Mouse (Mus musculus): ENCODE data around the gene Tsen34. TPM values are rescaled to one million over a fixed set of nuclear protein-coding genes. Genes with fewer than 3 reads are reported as not detected.
A peak's percentile ranks its signal among the peaks of the same experiment; 100 is the strongest.
"Not testable (repeated sequence)": the region's sequence is repeated elsewhere in the genome, so short reads cannot be mapped to it uniquely, and the experiment has no call there.

The Tsen34 gene
- polyA plus RNA-seq, 1 experiment from 2014 or later: 290 TPM

- TF ChIP-seq CTCF (IDR thresholded peaks at IDR 0.05; ENCODE audit: low read depth): no peak
- DNase-seq: no peak
- ATAC-seq (ENCODE audit: insufficient read depth): no peak
- Histone ChIP-seq H3K4me1 (ENCODE audit: insufficient read depth) (no peaks in the 10 kb centered on the region), H3K27me3 (ENCODE audit: insufficient read depth, low read length) (no peaks in the 10 kb centered on the region), H3K9ac (no peak overlapping the region), H3K36me3 (ENCODE audit: insufficient read depth) (peaks cover 62% of the 10 kb centered on the region), H3K9me3 (ENCODE audit: low read depth, low read length) (no peaks in the 10 kb centered on the region), H3K4me2 (no peak overlapping the region), H3K27ac (ENCODE audit: low read depth) (no peak overlapping the region), H3K4me3 (ENCODE audit: low read depth, low read length) (no peak overlapping the region)
- WGBS: 93% methylated on average over 6 of the region's 6 CpGs
Measured at GRCm38 (mm10) chr7:3698471-3698870, 5.8 kb downstream of the Tsen34 start.

GRCm38 (mm10) chr7:3703148-3703878, 10.7 kb downstream of the Tsen34 start:
- H3K4me3 ChIP-seq (ENCODE audit: low read depth, low read length): peak overlapping the region; percentile 82

GRCm38 (mm10) chr7:3703879-3704441, 11.3 kb downstream of the Tsen34 start, which contains the start of gene Rps9:
Gene Rps9 (plus strand): TSS chr7:3703993.
- peak within 1 kb of the TSS; percentile 94 for H3K27ac ChIP-seq (ENCODE audit: low read depth)
- DNase-seq (peak; percentile 99), ATAC-seq (ENCODE audit: insufficient read depth) (peak; percentile 94)
- H3K36me3 ChIP-seq (ENCODE audit: insufficient read depth): peaks cover 64% of the 10 kb centered on the region
- TF ChIP-seq CTCF (IDR thresholded peaks at IDR 0.05; ENCODE audit: low read depth): peak; percentile 25; the same call in 1 of the 2 replicates
- H3K27me3 ChIP-seq (ENCODE audit: insufficient read depth, low read length): no peaks in the 10 kb centered on the region
- H3K4me1 ChIP-seq (ENCODE audit: insufficient read depth): no peaks in the 10 kb centered on the region; the same call in 1 of the 2 replicates
- H3K9me3 ChIP-seq (ENCODE audit: low read depth, low read length): no peaks in the 10 kb centered on the region
- 2% methylated on average over 42 of the region's 42 CpGs for WGBS
- H3K4me3 ChIP-seq (ENCODE audit: low read depth, low read length): peak within 1 kb of the TSS; percentile 82
- peak within 1 kb of the TSS; percentile 87 for H3K4me2 ChIP-seq
- H3K9ac ChIP-seq: peak within 1 kb of the TSS; percentile 96

More at GRCm38 (mm10) chr7:3703148-3703878, 10.7 kb downstream of the Tsen34 start:
- 19% methylated on average over 6 of the region's 6 CpGs for WGBS
- peaks cover 70% of the 10 kb centered on the region for H3K36me3 ChIP-seq (ENCODE audit: insufficient read depth)
- no peak for TF ChIP-seq CTCF (IDR thresholded peaks at IDR 0.05; ENCODE audit: low read depth)
- H3K9me3 ChIP-seq (ENCODE audit: low read depth, low read length): no peaks in the 10 kb centered on the region
- peak overlapping the region; percentile 39; the same call in 1 of the 2 replicates for H3K27ac ChIP-seq (ENCODE audit: low read depth)
- DNase-seq (no peak), ATAC-seq (ENCODE audit: insufficient read depth) (peak; percentile 38)
- H3K27me3 ChIP-seq (ENCODE audit: insufficient read depth, low read length): no peaks in the 10 kb centered on the region
- H3K4me1 ChIP-seq (ENCODE audit: insufficient read depth): no peaks in the 10 kb centered on the region; the same call in 1 of the 2 replicates
- H3K4me2 ChIP-seq: peak overlapping the region; percentile 58
- peak overlapping the region; percentile 96 for H3K9ac ChIP-seq

GRCm38 (mm10) chr7:3704475-3704874, 11.8 kb downstream of the Tsen34 start:
- DNase-seq (peak; percentile 26), ATAC-seq (ENCODE audit: insufficient read depth) (peak; percentile 7)
- Histone ChIP-seq H3K36me3 (ENCODE audit: insufficient read depth) (peaks cover 59% of the 10 kb centered on the region), H3K4me2 (peak overlapping the region; percentile 87), H3K9me3 (ENCODE audit: low read depth, low read length) (no peaks in the 10 kb centered on the region), H3K4me3 (ENCODE audit: low read depth, low read length) (peak overlapping the region; percentile 82), H3K27me3 (ENCODE audit: insufficient read depth, low read length) (no peaks in the 10 kb centered on the region), H3K9ac (peak overlapping the region; percentile 96), H3K27ac (ENCODE audit: low read depth) (peak overlapping the region; percentile 94), H3K4me1 (ENCODE audit: insufficient read depth) (no peaks in the 10 kb centered on the region; the same call in 1 of the 2 replicates)
- under 1% methylated on average over 20 of the region's 20 CpGs for WGBS
- TF ChIP-seq CTCF (IDR thresholded peaks at IDR 0.05; ENCODE audit: low read depth): no peak

- H3K9me3 ChIP-seq (ENCODE audit: low read depth, low read length); ATAC-seq (ENCODE audit: insufficient read depth); H3K27me3 ChIP-seq (ENCODE audit: insufficient read depth, low read length); H3K4me1 ChIP-seq (ENCODE audit: insufficient read depth): not testable (repeated sequence)
- 2% methylated on average over 6 of the region's 7 CpGs for WGBS
- peak overlapping the region; percentile 82 for H3K4me3 ChIP-seq (ENCODE audit: low read depth, low read length)
- peak overlapping the region; percentile 96 for H3K9ac ChIP-seq
- peaks cover 49% of the 10 kb centered on the region for H3K36me3 ChIP-seq (ENCODE audit: insufficient read depth)
- peak; percentile 21 for DNase-seq
- peak overlapping the region; percentile 94 for H3K27ac ChIP-seq (ENCODE audit: low read depth)
- peak overlapping the region; percentile 87 for H3K4me2 ChIP-seq
Measured at GRCm38 (mm10) chr7:3705461-3705860, 12.8 kb downstream of the Tsen34 start.

GRCm38 (mm10) chr7:3705911-3706310, 13.2 kb downstream of the Tsen34 start:
- no peak for DNase-seq
- TF ChIP-seq CTCF (IDR thresholded peaks at IDR 0.05; ENCODE audit: low read depth): no peak
- Histone ChIP-seq H3K4me2 (peak overlapping the region; percentile 87), H3K27me3 (ENCODE audit: insufficient read depth, low read length) (no peaks in the 10 kb centered on the region), H3K4me1 (ENCODE audit: insufficient read depth) (no peaks in the 10 kb centered on the region; the same call in 1 of the 2 replicates), H3K9ac (peak overlapping the region; percentile 96), H3K36me3 (ENCODE audit: insufficient read depth) (peaks cover 45% of the 10 kb centered on the region), H3K4me3 (ENCODE audit: low read depth, low read length) (peak overlapping the region; percentile 82), H3K9me3 (ENCODE audit: low read depth, low read length) (no peaks in the 10 kb centered on the region), H3K27ac (ENCODE audit: low read depth) (peak overlapping the region; percentile 94; the same call in 1 of the 2 replicates)
- no peak for ATAC-seq (ENCODE audit: insufficient read depth)
- 23% methylated on average over 6 of the region's 6 CpGs for WGBS

GRCm38 (mm10) chr7:3706343-3706934, 13.8 kb downstream of the Tsen34 start:
- WGBS: 50% methylated on average over 11 of the region's 11 CpGs

More at GRCm38 (mm10) chr7:3706343-3706934, 13.8 kb downstream of the Tsen34 start:
- Histone ChIP-seq H3K9me3 (ENCODE audit: low read depth, low read length) (no peaks in the 10 kb centered on the region), H3K4me2 (peak overlapping the region; percentile 87), H3K4me1 (ENCODE audit: insufficient read depth) (no peaks in the 10 kb centered on the region; the same call in 1 of the 2 replicates), H3K4me3 (ENCODE audit: low read depth, low read length) (peak overlapping the region; percentile 82), H3K27ac (ENCODE audit: low read depth) (no peak overlapping the region), H3K27me3 (ENCODE audit: insufficient read depth, low read length) (no peaks in the 10 kb centered on the region), H3K36me3 (ENCODE audit: insufficient read depth) (peaks cover 40% of the 10 kb centered on the region), H3K9ac (peak overlapping the region; percentile 96)
- no peak for TF ChIP-seq CTCF (IDR thresholded peaks at IDR 0.05; ENCODE audit: low read depth)
- ATAC-seq (ENCODE audit: insufficient read depth) (no peak), DNase-seq (no peak)
